Comparison of ENCODE assay signal across 16 mouse cellular contexts in genomic region chr13:85829894-85830293, GRCm38 (mm10).
A peak's percentile ranks its signal among the peaks of the same experiment; 100 is the strongest.
DNase-seq lines count a peak whose midpoint lies in the region; ATAC-seq and TF ChIP-seq lines count a peak whose summit lies in the region.
"Had no signal": no experiment of that assay in that cellular context is flagged by ENCODE, and none has a peak within 500 bp of the region (broad histone marks: within the 10 kb centered on the region; RNA-seq: fewer than 3 reads in every experiment).

No protein-coding gene starts in this region.

- intact Hi-C loops in gastrocnemius, adult 2 months (cut with DNase I): no loop called here

- no peak for TF ChIP-seq EP300 in MEL (IDR thresholded peaks at IDR 0.05; ENCODE audit: low read depth in 1 of 2, low read length in 2 of 2)

- no peaks in the 10 kb centered on the region for H3K9me3 ChIP-seq in lung, embryonic 14.5 days (ENCODE audit: low read depth, low read length)
- H3K9me3 ChIP-seq in MEL (replicated peaks; ENCODE audit: insufficient read depth, low read length): no peaks in the 10 kb centered on the region
- H3K9me3 ChIP-seq: embryonic facial prominence, embryonic 13.5 days; G1E; limb, embryonic 12.5 days; liver, embryonic 13.5 days; neural tube, embryonic 13.5 days had no signal

- H3K4me1 ChIP-seq in lung, embryonic 14.5 days (ENCODE audit: insufficient read depth): no peaks in the 10 kb centered on the region
- H3K4me1 ChIP-seq in MEL (ENCODE audit: control insufficient read depth in 1 of 2, insufficient read depth in 2 of 2, low read length in 2 of 2): no peaks in the 10 kb centered on the region
- H3K4me1 ChIP-seq: embryonic facial prominence, embryonic 13.5 days; limb, embryonic 12.5 days; liver, embryonic 13.5 days; neural tube, embryonic 13.5 days had no signal

- H3K27ac ChIP-seq in gastrocnemius, adult 2 months: no peak overlapping the region
- no peak overlapping the region for H3K27ac ChIP-seq in lung, embryonic 14.5 days (ENCODE audit: low read depth)
- H3K27ac ChIP-seq in MEL (ENCODE audit: control insufficient read depth, low read depth, low read length): no peak overlapping the region
- H3K27ac ChIP-seq: embryonic facial prominence, embryonic 13.5 days; limb, embryonic 12.5 days; liver, embryonic 13.5 days; neural tube, embryonic 13.5 days had no signal

- H3K9ac ChIP-seq in lung, embryonic 14.5 days: no peak overlapping the region
- no peak overlapping the region for H3K9ac ChIP-seq in MEL (ENCODE audit: control insufficient read depth, low read depth, low read length, poor library complexity, severe bottlenecking)
- H3K9ac ChIP-seq: embryonic facial prominence, embryonic 13.5 days; limb, embryonic 12.5 days; liver, embryonic 13.5 days; neural tube, embryonic 13.5 days had no signal

- H3K27me3 ChIP-seq in lung, embryonic 14.5 days (ENCODE audit: insufficient read depth, low read length): no peaks in the 10 kb centered on the region
- no peaks in the 10 kb centered on the region for H3K27me3 ChIP-seq in MEL (ENCODE audit: control insufficient read depth in 1 of 2, insufficient read depth in 2 of 2, low read length in 2 of 2)
- H3K27me3 ChIP-seq: embryonic facial prominence, embryonic 13.5 days; limb, embryonic 12.5 days; liver, embryonic 13.5 days; neural tube, embryonic 13.5 days had no signal

- TF ChIP-seq CTCF in gastrocnemius, adult 2 months (IDR thresholded peaks at IDR 0.05): peak; percentile 29
- TF ChIP-seq CTCF in lung, embryonic 14.5 days (IDR thresholded peaks at IDR 0.05; ENCODE audit: low read depth): peak; percentile 55
- peak in 1 of 3 experiments; percentile 28; a peak in 2 of 6 replicates for TF ChIP-seq CTCF in MEL (IDR thresholded peaks at IDR 0.05 in 2 of 3, conservative IDR thresholded peaks at IDR 0.05 in 1 of 3; ENCODE audit: control insufficient read depth in 1 of 3, insufficient read depth in 1 of 3, low read depth in 2 of 3, low read length in 3 of 3, poor library complexity in 1 of 3, severe bottlenecking in 1 of 3)

- TF ChIP-seq POLR2A in MEL (IDR thresholded peaks at IDR 0.05; ENCODE audit: control insufficient read depth in 1 of 2, insufficient read depth in 1 of 2, low read depth in 1 of 2, low read length in 2 of 2, poor library complexity in 1 of 2): no peak

- H3K79me2 ChIP-seq in MEL (ENCODE audit: control insufficient read depth, insufficient read depth, low read length, poor library complexity): no peaks in the 10 kb centered on the region

- H3K4me2 ChIP-seq in lung, embryonic 14.5 days: no peak overlapping the region
- H3K4me2 ChIP-seq: embryonic facial prominence, embryonic 13.5 days; heart, embryonic 11.5 days; limb, embryonic 12.5 days; liver, embryonic 13.5 days; neural tube, embryonic 13.5 days had no signal

- H3K36me3 ChIP-seq in lung, embryonic 14.5 days (ENCODE audit: insufficient read depth): no peaks in the 10 kb centered on the region
- no peaks in the 10 kb centered on the region for H3K36me3 ChIP-seq in MEL (ENCODE audit: control insufficient read depth in 1 of 2, insufficient read depth in 2 of 2, low read length in 2 of 2)
- H3K36me3 ChIP-seq: embryonic facial prominence, embryonic 13.5 days; G1E; limb, embryonic 12.5 days; liver, embryonic 13.5 days; neural tube, embryonic 13.5 days had no signal

- 72% methylated on average over 1 of the region's 1 CpGs for WGBS in lung, embryonic 14.5 days

- no peak for DNase-seq in gastrocnemius, adult 2 months
- DNase-seq in gastrocnemius, postnatal 25 days: no peak
- DNase-seq in lung, embryonic 14.5 days: peak; percentile 37
- DNase-seq in lung, postnatal 36 days: no peak
- DNase-seq in MEL (ENCODE audit: low read depth, low spot score): no peak
- peak; percentile 4 for DNase-seq in telencephalon, adult 2 months (ENCODE audit: low read depth, low spot score)
- no peak for DNase-seq in layer of hippocampus, adult 9-10 months (ENCODE audit: low spot score)
- DNase-seq: adrenal gland, adult 2 months; cerebellum, adult 18-20 months; liver, embryonic 13.5 days; right cerebral cortex, postnatal 4 days had no signal

- peak; percentile 50 for TF ChIP-seq RAD21 in MEL (IDR thresholded peaks at IDR 0.05; ENCODE audit: low read depth, low read length)

- no peak for ATAC-seq in lung, embryonic 14.5 days (ENCODE audit: insufficient read depth)

- H3K4me3 ChIP-seq in gastrocnemius, adult 2 months: no peak overlapping the region
- no peak overlapping the region for H3K4me3 ChIP-seq in lung, embryonic 14.5 days (ENCODE audit: low read depth, low read length)
- no peak overlapping the region for H3K4me3 ChIP-seq in MEL (ENCODE audit: control insufficient read depth in 1 of 2, insufficient read depth in 1 of 2, low read depth in 2 of 2, low read length in 2 of 2)
- H3K4me3 ChIP-seq: embryonic facial prominence, embryonic 13.5 days; limb, embryonic 12.5 days; liver, embryonic 13.5 days; neural tube, embryonic 13.5 days had no signal

TF ChIP-seq in MEL, 35 proteins besides CTCF, POLR2A, EP300 and RAD21:
- TF ChIP-seq TBP (IDR thresholded peaks at IDR 0.05; ENCODE audit: low read depth, low read length): no peak
- TF ChIP-seq SMC3 (IDR thresholded peaks at IDR 0.05; ENCODE audit: low read depth, low read length): peak; percentile 41

Comparison
In these comparisons a context has a peak if more than half of its experiments do, and no peak if none do; other contexts are left out.
1. DNase-seq: peak in lung, embryonic 14.5 days (single experiment) and telencephalon, adult 2 months (single experiment); none in gastrocnemius, adult 2 months (single experiment), gastrocnemius, postnatal 25 days (single experiment), lung, postnatal 36 days (single experiment), MEL (single experiment) and layer of hippocampus, adult 9-10 months (single experiment).